In the genomic region with DNA sequence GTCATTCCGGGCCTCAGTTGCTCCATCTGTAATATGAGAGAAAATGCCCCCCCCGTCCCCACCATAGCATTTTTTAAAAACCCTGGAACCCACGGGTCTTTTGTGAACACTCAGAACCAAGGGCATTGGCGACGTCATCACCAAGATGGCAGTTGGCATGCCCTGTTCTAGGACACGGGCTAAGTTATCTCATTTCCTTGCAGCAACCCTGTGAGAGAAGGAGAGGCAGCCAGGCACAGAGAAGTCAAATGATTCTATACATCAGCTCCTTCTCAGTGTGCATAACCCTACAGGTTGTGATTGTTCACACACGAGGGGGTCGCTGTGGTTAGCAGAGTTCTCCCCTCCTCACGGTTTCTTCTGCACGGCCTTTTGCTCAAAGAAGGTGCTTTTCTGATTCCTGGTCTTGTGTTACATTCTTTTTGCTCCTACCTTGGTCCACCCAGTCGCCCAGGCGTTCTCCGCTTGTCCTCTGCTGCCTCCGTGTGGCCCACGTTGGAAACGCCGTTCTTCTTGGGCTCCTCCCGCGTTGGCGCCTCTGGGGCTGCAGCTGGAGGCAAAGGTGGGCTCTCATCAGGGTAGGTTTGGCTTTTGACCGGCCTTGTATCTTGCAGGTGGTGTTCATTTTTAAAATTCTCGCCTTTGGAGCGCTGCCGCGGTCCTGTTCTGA, we compare ENCODE assay signal across 8 mouse cellular contexts. TPM values are rescaled to one million over a fixed set of nuclear protein-coding genes. Genes with fewer than 3 reads are reported as not detected.
DNase-seq lines count a peak whose midpoint lies in the region; ATAC-seq lines count a peak whose summit lies in the region.

No protein-coding gene starts in this region.

- no peaks in the 10 kb centered on the region for H3K9me3 ChIP-seq in intestine, embryonic 16.5 days (ENCODE audit: control insufficient read depth, low read length)
- no peaks in the 10 kb centered on the region for H3K9me3 ChIP-seq in midbrain, embryonic 11.5 days (ENCODE audit: control insufficient read depth, low read length)

- peak; percentile 69 for DNase-seq in adipocyte (ENCODE audit: low spot score)
- DNase-seq in gastrocnemius, postnatal 36 days = peak; percentile 51 to 52
- peak; percentile 84 to 89 for DNase-seq in left cerebral cortex, postnatal 14 days (ENCODE audit: low spot score in 2 of 2)
- peak; percentile 99 for DNase-seq in midbrain, embryonic 11.5 days (ENCODE audit: low spot score, missing footprints)
- DNase-seq in right cerebral cortex, postnatal 4 days = peak; percentile 95

- H3K9ac ChIP-seq in intestine, embryonic 16.5 days (ENCODE audit: low read depth, low read length) = no peak overlapping the region
- peak overlapping the region; percentile 12; the same call in 1 of the 2 replicates for H3K9ac ChIP-seq in midbrain, embryonic 11.5 days (ENCODE audit: low read length)

- peaks cover 6% of the 10 kb centered on the region; the same call in 1 of the 2 replicates for H3K27me3 ChIP-seq in intestine, embryonic 16.5 days (replicated peaks; ENCODE audit: control insufficient read depth, insufficient read depth, low read length)
- H3K27me3 ChIP-seq in midbrain, embryonic 11.5 days (ENCODE audit: control insufficient read depth, insufficient read depth, low read length) = peaks cover 16% of the 10 kb centered on the region

- H3K36me3 ChIP-seq in intestine, embryonic 16.5 days (ENCODE audit: control insufficient read depth, insufficient read depth, low read length) = no peaks in the 10 kb centered on the region
- no peaks in the 10 kb centered on the region for H3K36me3 ChIP-seq in midbrain, embryonic 11.5 days (ENCODE audit: control insufficient read depth, insufficient read depth, low read length)

- no peak overlapping the region for H3K4me2 ChIP-seq in intestine, embryonic 16.5 days (ENCODE audit: low read depth, low read length)
- H3K4me2 ChIP-seq in midbrain, embryonic 11.5 days = 0 out of 2 replicates have a peak overlapping the region, but pooled peaks have one; percentile 6

- WGBS in intestine, embryonic 16.5 days = 16% methylated on average over 25 of the region's 25 CpGs
- 16% methylated on average over 25 of the region's 25 CpGs for WGBS in midbrain, embryonic 11.5 days

- no peak overlapping the region for H3K27ac ChIP-seq in intestine, embryonic 16.5 days (ENCODE audit: low read length)
- no peak overlapping the region for H3K27ac ChIP-seq in midbrain, embryonic 11.5 days (ENCODE audit: low read depth, low read length)

- H3K4me1 ChIP-seq in intestine, embryonic 16.5 days (ENCODE audit: control insufficient read depth, insufficient read depth, low read length) = no peaks in the 10 kb centered on the region
- H3K4me1 ChIP-seq in midbrain, embryonic 11.5 days (ENCODE audit: control insufficient read depth, insufficient read depth, low read length) = no peaks in the 10 kb centered on the region

- H3K4me3 ChIP-seq in intestine, embryonic 16.5 days (ENCODE audit: low read length) = no peak overlapping the region
- H3K4me3 ChIP-seq in midbrain, embryonic 11.5 days (ENCODE audit: low read depth, low read length) = no peak overlapping the region

- peak; percentile 90 for ATAC-seq in common myeloid progenitor, adult 5-6 weeks (replicated peaks; ENCODE audit: low read depth, poor library complexity, severe bottlenecking)
- ATAC-seq in intestine, embryonic 16.5 days = peak; percentile 76; the same call in 1 of the 2 replicates
- ATAC-seq in midbrain, embryonic 11.5 days (ENCODE audit: low FRiP score) = peak; percentile 66
- ATAC-seq in erythroid progenitor cell, adult 5-6 weeks (replicated peaks; ENCODE audit: low FRiP score, poor library complexity, severe bottlenecking) = no peak

- intact Hi-C loops in gastrocnemius, postnatal 36 days (cut with DNase I) = loop anchor here (5.0 kb wide), 1 partner anchor 265 kb away; no protein-coding TSS in a partner anchor
- intact Hi-C loops in left cerebral cortex, postnatal 14 days (cut with DNase I) = loop anchor here (2.0 to 5.0 kb wide), 3 partner anchors 263 to 585 kb away; no protein-coding TSS in a partner anchor

RNA-seq across cellular contexts. Expression of a gene that starts 44.2 kb away (rescaled TPM):
- total RNA-seq in common myeloid progenitor, adult 5-6 weeks (2017) = 0.27 TPM in 1 of 2 replicates, not detected in the other
- total RNA-seq in gastrocnemius, postnatal 36 days (2021) = not detected
- polyA plus RNA-seq in intestine, embryonic 16.5 days (2015; fragmentation: Nextera tagmentation; extraction: Ambion mirVana) = 0.07 TPM in 1 of 2 replicates, not detected in the other
- total RNA-seq in left cerebral cortex, postnatal 14 days (2021) = 1 to 10 TPM; 2.5 to 3.9 TPM
- polyA plus RNA-seq in midbrain, embryonic 11.5 days (2014; fragmentation: Nextera tagmentation; extraction: Ambion mirVana) = 2.9 and 4.4 TPM in 2 replicates
- not detected in 2 replicates for total RNA-seq in erythroid progenitor cell, adult 5-6 weeks (2015; ENCODE audit: low replicate concordance)
- 0.51 TPM in 1 of 2 replicates, not detected in the other for total RNA-seq in erythroid progenitor cell, adult 5-6 weeks (2017; ENCODE audit: low replicate concordance)
